Mouse (Mus musculus): ENCODE results near the gene Fasn. TPM values are rescaled to one million over a fixed set of nuclear protein-coding genes. Genes with fewer than 3 reads are reported as not detected.
A peak's percentile ranks its signal among the peaks of the same experiment; 100 is the strongest.
"Not testable (repeated sequence)": the region's sequence is repeated elsewhere in the genome, so short reads cannot be mapped to it uniquely, and the experiment has no call there.

Fasn gene
- polyA plus RNA-seq, 1 experiment from 2014 or later = 89.2 TPM

- H3K27ac ChIP-seq; H3K27me3 ChIP-seq; H3K36me3 ChIP-seq; H3K4me3 ChIP-seq (replicated peaks); H3K9me3 ChIP-seq; H3K4me1 ChIP-seq (replicated peaks); ATAC-seq; H3K4me2 ChIP-seq (replicated peaks); H3K9ac ChIP-seq (replicated peaks): not testable (repeated sequence)
- WGBS = 77% methylated on average over 4 of the region's 7 CpGs
Observed at GRCm38 (mm10) chr11:120767023-120767422, 57.3 kb downstream of the Fasn start.

GRCm38 (mm10) chr11:120763121-120763999, 61.0 kb downstream of the Fasn start:
- 6% methylated on average over 9 of the region's 23 CpGs for WGBS
- ATAC-seq = peak; percentile 63
- not testable (repeated sequence) for H3K4me1 ChIP-seq (replicated peaks)

GRCm38 (mm10) chr11:120762672-120763041, 61.7 kb downstream of the Fasn start, which contains the start of gene Hmga1b:
Hmga1b (plus strand) TSS chr11:120762794.
- not testable (repeated sequence) for ATAC-seq; H3K9ac ChIP-seq (replicated peaks)
- 29% methylated on average over 14 of the region's 14 CpGs for WGBS

More at GRCm38 (mm10) chr11:120763121-120763999, 61.0 kb downstream of the Fasn start:
- H3K9ac ChIP-seq (replicated peaks); H3K9me3 ChIP-seq; H3K27ac ChIP-seq; H3K36me3 ChIP-seq; H3K4me3 ChIP-seq (replicated peaks): not testable (repeated sequence)
- 0 out of 2 replicates have a peak overlapping the region, but pooled peaks have one; percentile 23 for H3K4me2 ChIP-seq (replicated peaks)
- peaks cover 11% of the 10 kb centered on the region for H3K27me3 ChIP-seq

GRCm38 (mm10) chr11:120761811-120762671, 62.3 kb downstream of the Fasn start:
- peaks cover 11% of the 10 kb centered on the region; the same call in 1 of the 2 replicates for H3K9me3 ChIP-seq
- no peaks in the 10 kb centered on the region for H3K36me3 ChIP-seq
- H3K4me1 ChIP-seq (replicated peaks) = no peaks in the 10 kb centered on the region
- no peak overlapping the region for H3K4me2 ChIP-seq (replicated peaks)
- no peak overlapping the region for H3K27ac ChIP-seq
- ATAC-seq = no peak
- H3K27me3 ChIP-seq = peaks cover 11% of the 10 kb centered on the region
- WGBS = 74% methylated on average over 14 of the region's 14 CpGs
- H3K4me3 ChIP-seq (replicated peaks) = no peak overlapping the region
- no peak overlapping the region for H3K9ac ChIP-seq (replicated peaks)

More at GRCm38 (mm10) chr11:120762672-120763041, 61.7 kb downstream of the Fasn start, which contains the start of gene Hmga1b:
- Histone ChIP-seq H3K4me2 (replicated peaks) (0 out of 2 replicates have a peak within 1 kb of the TSS, but pooled peaks have one; percentile 23), H3K9me3 (peaks cover 11% of the 10 kb centered on the region; the same call in 1 of the 2 replicates), H3K27me3 (peaks cover 11% of the 10 kb centered on the region)
- not testable (repeated sequence) for H3K27ac ChIP-seq; H3K4me1 ChIP-seq (replicated peaks); H3K4me3 ChIP-seq (replicated peaks); H3K36me3 ChIP-seq

GRCm38 (mm10) chr11:120760236-120760635, 64.1 kb downstream of the Fasn start:
- no peak overlapping the region for H3K4me3 ChIP-seq (replicated peaks)
- no peak overlapping the region for H3K9ac ChIP-seq (replicated peaks)
- ATAC-seq = no peak
- peaks cover 11% of the 10 kb centered on the region; the same call in 1 of the 2 replicates for H3K9me3 ChIP-seq
- WGBS = 91% methylated on average over 9 of the region's 9 CpGs
- H3K4me1 ChIP-seq (replicated peaks) = no peaks in the 10 kb centered on the region
- peaks cover 11% of the 10 kb centered on the region for H3K27me3 ChIP-seq
- H3K4me2 ChIP-seq (replicated peaks) = no peak overlapping the region
- no peak overlapping the region for H3K27ac ChIP-seq
- no peaks in the 10 kb centered on the region for H3K36me3 ChIP-seq

Other genes with a start within 250 kb of the Fasn start
- gene Arhgdia, start 242.9 kb downstream of the Fasn start, polyA plus RNA-seq (2015; fragmentation: Nextera tagmentation; extraction: Ambion mirVana) = 452 and 461 TPM in 2 replicates
- gene Alyref, start 226.2 kb downstream of the Fasn start, polyA plus RNA-seq (2015; fragmentation: Nextera tagmentation; extraction: Ambion mirVana) = 303 and 358 TPM in 2 replicates
- 180 and 183 TPM in 2 replicates for gene Anapc11, start 226.1 kb downstream of the Fasn start, polyA plus RNA-seq (2015; fragmentation: Nextera tagmentation; extraction: Ambion mirVana)
- 0.54 and 0.95 TPM in 2 replicates for gene Npb, start 216.1 kb downstream of the Fasn start, polyA plus RNA-seq (2015; fragmentation: Nextera tagmentation; extraction: Ambion mirVana)
- gene Pcyt2, start 206.6 kb downstream of the Fasn start, polyA plus RNA-seq (2015; fragmentation: Nextera tagmentation; extraction: Ambion mirVana) = 167 TPM in 2 replicates
- gene Sirt7, start 199.3 kb downstream of the Fasn start, polyA plus RNA-seq (2015; fragmentation: Nextera tagmentation; extraction: Ambion mirVana) = 42.7 and 51.3 TPM in 2 replicates
- gene Mafg, start 190.9 kb downstream of the Fasn start, polyA plus RNA-seq (2015; fragmentation: Nextera tagmentation; extraction: Ambion mirVana) = 24.4 and 31.2 TPM in 2 replicates
- gene Pycr1, start 180.8 kb downstream of the Fasn start, polyA plus RNA-seq (2015; fragmentation: Nextera tagmentation; extraction: Ambion mirVana) = 23.2 and 25.0 TPM in 2 replicates
- gene Myadml2, start 176.4 kb downstream of the Fasn start, polyA plus RNA-seq (2015; fragmentation: Nextera tagmentation; extraction: Ambion mirVana) = 0.78 and 0.84 TPM in 2 replicates
- 0.46 and 0.65 TPM in 2 replicates for gene Notum, start 163.4 kb downstream of the Fasn start, polyA plus RNA-seq (2015; fragmentation: Nextera tagmentation; extraction: Ambion mirVana)
- gene Aspscr1, start 151.6 kb downstream of the Fasn start, polyA plus RNA-seq (2015; fragmentation: Nextera tagmentation; extraction: Ambion mirVana) = 149 and 154 TPM in 2 replicates
- 99.9 and 112 TPM in 2 replicates for gene Cenpx, start 110.8 kb downstream of the Fasn start, polyA plus RNA-seq (2015; fragmentation: Nextera tagmentation; extraction: Ambion mirVana)
- 60.6 and 71.8 TPM in 2 replicates for gene Lrrc45, start 110.6 kb downstream of the Fasn start, polyA plus RNA-seq (2015; fragmentation: Nextera tagmentation; extraction: Ambion mirVana)
- gene Rac3, start 103.1 kb downstream of the Fasn start, polyA plus RNA-seq (2015; fragmentation: Nextera tagmentation; extraction: Ambion mirVana) = 206 and 218 TPM in 2 replicates
- gene Dcxr, start 97.3 kb downstream of the Fasn start, polyA plus RNA-seq (2015; fragmentation: Nextera tagmentation; extraction: Ambion mirVana) = 6.5 and 7.3 TPM in 2 replicates
- gene Cbr2, start 92.4 kb downstream of the Fasn start, polyA plus RNA-seq (2015; fragmentation: Nextera tagmentation; extraction: Ambion mirVana) = 0.32 and 0.38 TPM in 2 replicates
- 2.7 and 3.1 TPM in 2 replicates for gene Hmga1b, start 61.8 kb downstream of the Fasn start, polyA plus RNA-seq (2015; fragmentation: Nextera tagmentation; extraction: Ambion mirVana)
- gene Rfng, start 40.3 kb downstream of the Fasn start, polyA plus RNA-seq (2015; fragmentation: Nextera tagmentation; extraction: Ambion mirVana) = 84.6 TPM in 2 replicates
- 268 and 273 TPM in 2 replicates for gene Gps1, start 40.3 kb downstream of the Fasn start, polyA plus RNA-seq (2015; fragmentation: Nextera tagmentation; extraction: Ambion mirVana)
- 51.4 and 55.7 TPM in 2 replicates for gene Dus1l, start 28.1 kb downstream of the Fasn start, polyA plus RNA-seq (2015; fragmentation: Nextera tagmentation; extraction: Ambion mirVana)
- 5.2 and 6.1 TPM in 2 replicates for gene Ccdc57, start 108.3 kb upstream of the Fasn start, polyA plus RNA-seq (2015; fragmentation: Nextera tagmentation; extraction: Ambion mirVana)
- 10.1 and 14.0 TPM in 2 replicates for gene Slc16a3, start 123.9 kb upstream of the Fasn start, polyA plus RNA-seq (2015; fragmentation: Nextera tagmentation; extraction: Ambion mirVana)
- gene Csnk1d, start 166.8 kb upstream of the Fasn start, polyA plus RNA-seq (2015; fragmentation: Nextera tagmentation; extraction: Ambion mirVana) = 152 and 161 TPM in 2 replicates
- gene Cd7, start 214.9 kb upstream of the Fasn start, polyA plus RNA-seq (2015; fragmentation: Nextera tagmentation; extraction: Ambion mirVana) = 0.50 TPM in 1 of 2 replicates, not detected in the other
- not detected in 2 replicates for gene Sectm1b, start 239.0 kb upstream of the Fasn start, polyA plus RNA-seq (2015; fragmentation: Nextera tagmentation; extraction: Ambion mirVana)